Mouse (Mus musculus) embryonic stem cell, embryonic (primary cell): Measurements from ENCODE around the gene Pdcd1lg2.

Experiments used
- CTCF ChIA-PET, 4 experiments: fragments of 300-600 bp in 2 of 4; fragments of 350-600 bp in 2 of 4; sonication (Branson Sonifier 250); formaldehyde crosslinking; loops; one replicate each; lab custom pipeline; 2022; ENCODE audit warnings: inconsistent platforms in 2 of 4; lab: Charles Lee
- POLR2A ChIA-PET, 4 experiments: fragments of 300-600 bp in 2 of 4; fragments of 350-600 bp in 2 of 4; sonication (Branson Sonifier 250); formaldehyde crosslinking; loops; one replicate each; lab custom pipeline; 2022; ENCODE audit warnings: antibody characterized with exemption in 4 of 4, inconsistent platforms in 1 of 4; lab: Charles Lee

Pdcd1lg2 gene

GRCm38 (mm10) chr19:29475210-29475620 is 64.5 kb downstream of the Pdcd1lg2 start:
- ChIA-PET POLR2A (no interaction called here), CTCF (no interaction called here)

GRCm38 (mm10) chr19:29478598-29478997 is 67.9 kb downstream of the Pdcd1lg2 start:
- ChIA-PET POLR2A (interaction anchor here in 1 of 4 experiments (0.9 kb wide), 1 partner anchor 23 kb away, joined by 3 read pairs; no protein-coding TSS in a partner anchor), CTCF (no interaction called here)

DNA sequence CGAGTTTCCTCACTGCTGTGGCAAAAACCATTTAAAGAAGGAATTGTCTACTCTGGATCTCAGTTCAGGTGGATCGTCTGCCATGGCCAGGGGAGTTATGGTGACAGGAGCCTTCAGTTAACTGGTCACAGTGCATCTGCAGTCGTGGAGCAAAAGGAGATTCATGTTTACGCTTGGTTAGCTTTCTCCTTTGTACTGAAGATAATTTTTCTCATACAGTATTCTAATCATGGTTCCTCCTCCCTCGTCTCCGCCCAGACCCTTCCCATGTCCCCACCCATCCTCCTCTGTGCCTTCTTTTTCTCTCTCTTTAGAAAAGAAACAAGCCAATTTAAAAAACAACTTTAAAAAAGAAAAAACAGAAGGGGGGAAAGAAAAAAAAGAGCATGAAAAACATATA is 70.9 kb downstream of the Pdcd1lg2 start:
- ChIA-PET POLR2A (no interaction called here), CTCF (no interaction called here)

GRCm38 (mm10) chr19:29482148-29482547 is 71.4 kb downstream of the Pdcd1lg2 start:
- CTCF ChIA-PET: no interaction called here
- POLR2A ChIA-PET: no interaction called here

DNA sequence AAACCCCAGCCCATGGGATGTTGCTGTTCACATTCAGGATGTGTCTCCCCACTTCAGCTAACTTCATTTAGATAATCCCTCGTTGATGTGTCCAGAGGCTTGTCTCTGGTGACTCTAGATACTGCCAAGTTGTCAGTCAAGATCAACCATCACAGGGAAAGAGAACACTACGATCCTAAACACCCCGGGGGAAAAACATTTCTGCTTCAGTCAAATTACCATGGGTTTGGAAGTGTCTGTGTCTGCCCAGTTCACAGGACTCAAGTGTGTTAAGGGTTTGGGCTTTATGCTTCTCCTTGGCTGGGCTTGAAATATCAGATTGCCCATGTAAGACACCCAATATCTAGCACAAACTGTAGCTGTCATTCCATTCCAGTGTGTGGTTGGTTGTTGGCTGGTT is 71.9 kb downstream of the Pdcd1lg2 start:
- ChIA-PET CTCF (no interaction called here), POLR2A (interaction anchor here in 1 of 4 experiments (0.7 kb wide), 1 partner anchor 9 kb away, joined by 3 read pairs; no protein-coding TSS in a partner anchor)

- ChIA-PET CTCF (no interaction called here), POLR2A (interaction anchor here in 1 of 4 experiments (0.5 kb wide), 1 partner anchor 32 kb away, joined by 3 read pairs; no protein-coding TSS in a partner anchor)
Observed at GRCm38 (mm10) chr19:29483386-29483785, 72.7 kb downstream of the Pdcd1lg2 start.

- CTCF ChIA-PET: no interaction called here
Observed at GRCm38 (mm10) chr19:29484537-29484936, 73.8 kb downstream of the Pdcd1lg2 start.

GRCm38 (mm10) chr19:29485257-29485948 is 74.7 kb downstream of the Pdcd1lg2 start:
- CTCF ChIA-PET: no interaction called here
- POLR2A ChIA-PET: no interaction called here

More at GRCm38 (mm10) chr19:29484537-29484936, 73.8 kb downstream of the Pdcd1lg2 start:
- POLR2A ChIA-PET: no interaction called here

DNA sequence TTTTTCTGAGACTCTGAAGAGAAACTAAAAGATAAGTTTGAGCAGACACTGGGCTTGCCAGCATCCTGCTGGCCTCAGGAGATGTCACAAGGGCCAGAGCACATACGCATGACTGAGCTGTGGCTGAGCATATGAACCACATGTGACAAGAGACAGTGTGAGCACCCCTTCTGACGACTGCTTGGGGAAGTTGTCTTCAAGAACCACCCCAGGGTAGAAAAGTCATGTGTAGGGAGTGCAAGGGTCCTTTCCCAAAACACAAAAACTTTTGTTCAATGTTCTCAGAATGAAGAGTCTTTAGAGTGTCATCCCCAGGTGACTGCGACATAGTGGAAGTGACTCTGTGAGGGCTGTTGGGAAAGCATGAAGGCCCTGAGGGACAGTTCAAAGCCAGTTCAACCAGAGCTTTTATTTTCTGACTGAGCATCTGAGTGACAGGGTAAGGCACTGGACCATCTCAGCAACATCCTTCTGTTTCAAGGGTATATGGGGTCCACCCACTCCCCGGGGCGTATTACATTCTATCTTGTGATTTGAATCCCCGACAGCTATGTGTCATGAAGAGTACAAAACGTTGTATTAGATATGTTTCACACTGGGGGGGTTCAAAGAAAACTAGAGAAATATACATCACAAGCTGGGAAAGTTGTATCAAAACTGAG is 76.0 kb downstream of the Pdcd1lg2 start:
- POLR2A ChIA-PET: interaction anchor here in 1 of 4 experiments (0.6 kb wide), 1 partner anchor 74 kb away, joined by 3 read pairs; no protein-coding TSS in a partner anchor
- CTCF ChIA-PET: interaction anchor here in 2 of 4 experiments (1.0 to 1.5 kb wide), 2 partner anchors 14 to 15 kb away, joined by 3 to 6 read pairs; no protein-coding TSS in a partner anchor

DNA sequence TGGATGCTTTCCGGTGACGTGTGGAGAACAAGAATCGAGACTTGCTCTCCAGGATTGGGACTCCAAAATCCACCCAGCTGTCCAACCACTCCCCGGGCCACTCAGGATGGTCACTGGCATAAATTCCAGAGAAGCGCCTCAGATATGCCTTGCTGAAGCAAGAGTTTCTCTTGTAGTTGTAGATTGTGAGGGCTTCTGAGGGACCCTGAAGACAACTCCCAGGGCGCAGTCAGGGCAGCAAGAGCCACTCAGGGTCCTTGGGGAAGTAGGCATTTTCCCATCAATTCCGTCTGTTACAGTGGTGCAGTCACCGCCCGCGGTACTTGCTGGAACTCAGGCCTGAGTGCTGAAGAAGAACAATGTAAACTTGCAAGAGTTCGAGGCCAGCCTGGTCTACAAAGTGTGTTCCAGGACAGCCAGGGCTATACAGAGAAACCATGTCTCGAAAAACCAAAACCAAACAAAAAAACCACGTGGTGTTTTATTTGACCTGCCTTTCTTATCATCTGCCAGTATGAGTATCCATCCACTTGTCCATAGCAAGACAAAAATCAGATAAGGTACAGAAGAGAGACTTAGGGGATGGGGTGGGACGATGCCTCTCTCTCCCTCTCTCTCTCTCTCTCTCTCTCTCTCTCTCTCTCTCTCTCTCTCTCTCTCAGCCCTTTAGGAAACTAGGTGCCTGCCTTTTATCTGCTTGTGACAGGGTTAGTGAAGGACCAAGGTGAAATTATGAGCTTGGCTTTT is 76.8 kb downstream of the Pdcd1lg2 start:
- POLR2A ChIA-PET: interaction anchor here in 1 of 4 experiments (0.6 kb wide), 1 partner anchor 73 kb away, joined by 3 read pairs; no protein-coding TSS in a partner anchor
- CTCF ChIA-PET: interaction anchor here in 2 of 4 experiments (1.0 to 1.5 kb wide), 2 partner anchors 14 kb away, joined by 3 to 6 read pairs; no protein-coding TSS in a partner anchor

GRCm38 (mm10) chr19:29488073-29488390 is 77.3 kb downstream of the Pdcd1lg2 start:
- ChIA-PET CTCF (interaction anchor here in 1 of 4 experiments (1.5 kb wide), 1 partner anchor 14 kb away, joined by 6 read pairs; no protein-coding TSS in a partner anchor), POLR2A (no interaction called here)

- ChIA-PET POLR2A (interaction anchor here in 1 of 4 experiments (0.6 kb wide), 1 partner anchor 15 kb away, joined by 3 read pairs; no protein-coding TSS in a partner anchor), CTCF (interaction anchor here in 1 of 4 experiments (1.1 kb wide), 1 partner anchor 13 kb away, joined by 3 read pairs; no protein-coding TSS in a partner anchor)
Observed at GRCm38 (mm10) chr19:29488420-29488819, 77.7 kb downstream of the Pdcd1lg2 start.

DNA sequence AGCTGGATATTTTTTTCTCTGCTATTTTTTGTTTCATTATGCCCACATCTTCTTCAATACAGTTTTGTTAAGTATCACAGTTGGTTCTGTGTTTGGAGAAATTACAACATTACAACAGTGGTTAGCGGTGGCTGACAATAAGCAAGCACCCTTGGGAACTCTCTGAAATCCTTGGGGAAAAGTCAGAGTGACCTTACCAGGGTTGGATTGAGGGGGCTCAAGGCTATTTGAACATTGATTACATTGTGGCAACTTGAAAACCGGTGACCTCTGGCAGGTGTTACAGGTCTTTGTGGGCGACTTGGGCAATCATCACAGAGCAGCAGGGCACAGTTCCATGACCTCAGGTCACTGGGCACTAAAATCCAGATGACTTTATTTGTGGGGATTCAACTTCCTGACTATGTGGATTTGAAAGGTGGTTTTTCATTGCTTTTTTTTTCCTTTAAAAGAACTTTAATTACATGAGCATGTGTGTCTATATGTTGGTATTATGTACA is 79.1 kb downstream of the Pdcd1lg2 start:
- CTCF ChIA-PET: interaction anchor here in 1 of 4 experiments (1.1 kb wide), 1 partner anchor 11 kb away, joined by 3 read pairs; no protein-coding TSS in a partner anchor
- POLR2A ChIA-PET: interaction anchor here in 1 of 4 experiments (0.6 kb wide), 1 partner anchor 107 kb away, joined by 4 read pairs; no protein-coding TSS in a partner anchor

DNA sequence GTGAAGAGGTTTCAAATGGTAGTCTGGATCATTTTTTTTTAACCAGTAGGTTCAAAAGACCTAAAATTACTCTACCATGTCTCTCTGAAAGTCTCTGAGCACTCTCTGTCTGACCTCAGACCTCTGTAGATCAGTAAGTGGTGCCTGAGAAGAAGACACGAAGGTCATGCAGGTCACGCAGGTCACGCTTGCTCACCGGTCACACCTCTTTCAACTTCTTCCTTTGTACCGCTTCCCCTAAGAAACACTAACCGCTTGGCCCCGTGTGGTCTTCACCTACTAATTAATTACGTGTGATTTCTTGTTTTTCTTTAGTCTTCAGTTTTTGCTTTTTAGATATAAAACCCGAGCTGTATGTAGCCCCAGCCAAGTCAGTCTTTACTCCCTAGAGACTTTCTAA is 80.7 kb downstream of the Pdcd1lg2 start:
- CTCF ChIA-PET: interaction anchor here in 2 of 4 experiments (2.2 to 2.6 kb wide), 2 partner anchors 10 kb away, joined by 8 to 14 read pairs; no protein-coding TSS in a partner anchor
- POLR2A ChIA-PET: interaction anchor here in 2 of 4 experiments (0.8 to 1.3 kb wide), 2 partner anchors 9 to 428 kb away, joined by 3 read pairs; no protein-coding TSS in a partner anchor

- POLR2A ChIA-PET: interaction anchor here in 3 of 4 experiments (0.7 to 1.1 kb wide), 3 partner anchors 24 to 427 kb away, joined by 3 read pairs; partner anchors contain the start of genes Cd274 (in 1 of the 3) and Plgrkt (in 1 of the 3)
- CTCF ChIA-PET: interaction anchor here in 1 of 4 experiments (1.5 kb wide), 1 partner anchor 10 kb away, joined by 3 read pairs; no protein-coding TSS in a partner anchor
Observed at GRCm38 (mm10) chr19:29494454-29494853, 83.7 kb downstream of the Pdcd1lg2 start.

DNA sequence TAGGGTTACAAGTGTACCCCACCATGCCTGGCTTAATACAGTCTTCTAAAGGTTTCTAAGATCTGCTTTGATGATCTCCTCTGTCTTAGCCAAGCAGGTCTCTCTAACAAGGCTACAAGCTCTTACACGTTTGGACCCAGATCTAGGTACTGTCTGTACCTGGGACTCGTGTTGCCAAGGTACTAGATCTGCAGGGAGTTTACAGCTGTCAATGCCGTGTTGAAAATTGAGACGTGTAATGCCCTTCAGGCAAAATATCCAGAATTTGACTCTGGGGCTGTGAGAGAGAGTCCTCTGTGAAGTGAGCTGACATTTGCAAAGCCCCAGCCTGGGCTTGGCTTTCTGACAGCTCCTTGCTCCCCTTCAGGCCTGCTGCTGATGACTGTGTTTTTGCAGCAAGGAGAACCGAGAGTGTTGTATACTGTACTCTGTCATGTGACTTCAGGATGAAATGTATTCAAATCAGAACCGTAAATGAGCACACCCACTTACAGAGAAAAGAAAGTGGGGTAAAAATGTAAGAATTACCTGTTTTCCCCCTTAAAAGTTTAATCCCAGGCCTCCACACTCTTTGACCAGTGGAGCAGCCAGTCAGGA is 85.4 kb downstream of the Pdcd1lg2 start:
- POLR2A ChIA-PET: no interaction called here
- CTCF ChIA-PET: interaction anchor here in 2 of 4 experiments (0.5 to 1.5 kb wide), 5 partner anchors 8 to 1354 kb away, joined by 3 to 8 read pairs (median 4); no protein-coding TSS in a partner anchor

- POLR2A ChIA-PET: interaction anchor here in 3 of 4 experiments (0.5 to 0.7 kb wide), 4 partner anchors 46 to 314 kb away, joined by 3 to 5 read pairs (median 3); no protein-coding TSS in a partner anchor
Observed at GRCm38 (mm10) chr19:29496786-29497557, 86.3 kb downstream of the Pdcd1lg2 start.

More at GRCm38 (mm10) chr19:29496786-29497557, 86.3 kb downstream of the Pdcd1lg2 start:
- CTCF ChIA-PET: interaction anchor here in 2 of 4 experiments (0.7 to 1.0 kb wide), 2 partner anchors 45 to 142 kb away, joined by 4 to 7 read pairs; no protein-coding TSS in a partner anchor
